Mouse (Mus musculus) right cerebral cortex, postnatal 25 days (tissue): Measurements from ENCODE around the gene Gtpbp3.
A peak's percentile ranks its signal among the peaks of the same experiment; 100 is the strongest.
"Not testable (repeated sequence)": the region's sequence is repeated elsewhere in the genome, so short reads cannot be mapped to it uniquely, and the experiment has no call there.

Experiments
- DNase-seq: peaks from one replicate; pipeline ENCODE4 v3.0.0; 2022

Gtpbp3 gene

DNA sequence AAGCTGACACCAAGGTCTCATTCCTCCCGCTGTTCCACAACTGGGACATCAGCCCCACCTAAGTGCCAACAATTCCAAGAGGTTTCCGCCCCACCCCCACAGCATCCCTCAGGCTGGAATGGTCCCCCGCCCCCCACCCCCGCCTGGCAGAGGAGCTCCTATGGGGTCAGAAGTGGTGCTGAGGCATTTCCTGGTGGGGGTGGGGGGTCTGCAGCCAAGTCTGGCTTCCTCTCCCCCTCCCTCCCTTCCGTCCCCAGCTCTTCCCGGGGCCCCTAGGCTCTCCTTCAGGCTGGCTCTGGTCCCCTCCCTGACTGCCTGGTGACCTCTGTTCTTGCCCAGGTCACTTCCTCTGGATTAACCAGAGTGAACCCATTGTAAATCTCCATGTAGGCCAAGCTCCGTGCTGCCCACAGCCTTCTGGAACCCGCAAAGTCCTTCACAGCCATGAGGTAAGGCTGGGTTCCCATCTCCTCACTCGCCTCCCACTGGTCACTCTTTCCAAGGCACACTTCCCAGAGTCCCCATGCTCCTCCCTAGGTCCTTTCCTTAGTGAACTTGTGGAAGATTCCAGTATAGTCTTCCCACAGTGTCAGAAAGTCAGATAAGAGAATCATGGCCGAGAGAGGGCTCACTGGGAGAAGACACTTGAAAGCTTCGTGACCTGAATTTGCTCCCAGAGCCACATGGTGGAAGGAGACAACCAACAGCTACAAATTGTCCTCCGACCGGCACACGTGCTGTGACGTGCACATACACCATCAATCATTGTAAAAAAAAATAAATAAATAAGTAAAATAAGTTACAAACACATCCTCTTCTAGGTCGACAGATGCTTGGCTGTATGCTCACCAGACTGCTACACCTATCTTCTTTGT lies 11.2 kb downstream of the Gtpbp3 start:
- DNase-seq = no peak

DNA sequence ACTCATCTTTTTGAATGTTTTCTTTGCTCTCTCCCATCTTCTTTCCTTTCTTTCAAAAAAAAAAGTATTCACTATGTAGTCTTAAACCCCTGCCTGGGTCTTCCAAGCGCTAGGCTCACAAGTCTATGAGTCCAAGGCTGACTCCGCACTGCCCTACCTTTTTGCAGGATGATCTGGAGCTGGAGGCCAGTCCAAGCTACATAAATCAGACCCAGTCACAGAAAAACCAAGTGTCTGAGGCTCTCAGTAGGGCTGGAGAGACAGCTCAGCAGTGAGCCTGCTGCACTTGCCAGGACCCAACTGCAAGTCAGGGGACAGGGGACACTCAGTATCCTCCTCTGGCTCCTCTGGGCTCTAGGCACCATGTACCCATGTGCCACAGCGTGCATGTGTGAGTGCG lies 16.4 kb downstream of the Gtpbp3 start:
- DNase-seq = no peak

DNA sequence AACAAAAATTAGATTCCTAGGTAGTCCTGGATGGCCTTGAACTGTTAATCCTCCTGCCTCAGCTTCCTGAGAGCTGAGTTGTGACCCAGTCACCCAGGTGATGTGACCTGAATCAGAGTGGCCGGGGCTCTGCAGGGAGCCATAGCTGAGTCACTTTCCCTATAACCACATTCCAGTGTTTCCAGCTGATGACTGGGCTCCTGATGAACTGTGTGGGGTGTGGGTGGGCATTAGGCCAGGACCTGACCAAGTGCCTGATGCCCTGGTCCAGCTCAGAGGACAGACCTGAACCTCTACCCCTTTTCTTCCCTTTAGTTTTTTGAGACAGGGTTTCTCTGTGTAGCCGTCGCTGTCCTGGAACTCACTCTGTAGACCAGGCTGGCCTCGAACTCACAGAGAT lies 17.4 kb downstream of the Gtpbp3 start:
- DNase-seq = no peak

DNA sequence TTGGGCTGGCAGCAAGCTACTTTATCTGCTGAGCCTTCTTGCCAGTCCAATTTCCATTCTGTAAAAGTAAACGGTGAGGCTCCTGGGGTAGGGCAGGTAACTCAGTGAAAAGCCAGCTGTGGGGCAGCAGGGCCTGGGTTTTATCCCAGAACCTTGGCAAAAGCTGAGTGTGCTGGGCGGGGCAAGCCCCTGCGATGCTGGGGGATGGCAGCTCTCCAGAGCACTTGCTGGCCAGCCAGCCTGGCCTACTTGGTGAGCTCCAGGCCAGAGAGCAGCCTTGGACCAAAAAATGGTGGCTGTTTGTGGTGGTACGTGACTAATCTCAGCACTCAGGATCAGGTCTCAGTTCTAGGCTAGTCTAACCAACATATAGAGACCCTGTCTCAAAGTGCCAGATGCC lies 18.1 kb downstream of the Gtpbp3 start:
- no peak for DNase-seq

DNA sequence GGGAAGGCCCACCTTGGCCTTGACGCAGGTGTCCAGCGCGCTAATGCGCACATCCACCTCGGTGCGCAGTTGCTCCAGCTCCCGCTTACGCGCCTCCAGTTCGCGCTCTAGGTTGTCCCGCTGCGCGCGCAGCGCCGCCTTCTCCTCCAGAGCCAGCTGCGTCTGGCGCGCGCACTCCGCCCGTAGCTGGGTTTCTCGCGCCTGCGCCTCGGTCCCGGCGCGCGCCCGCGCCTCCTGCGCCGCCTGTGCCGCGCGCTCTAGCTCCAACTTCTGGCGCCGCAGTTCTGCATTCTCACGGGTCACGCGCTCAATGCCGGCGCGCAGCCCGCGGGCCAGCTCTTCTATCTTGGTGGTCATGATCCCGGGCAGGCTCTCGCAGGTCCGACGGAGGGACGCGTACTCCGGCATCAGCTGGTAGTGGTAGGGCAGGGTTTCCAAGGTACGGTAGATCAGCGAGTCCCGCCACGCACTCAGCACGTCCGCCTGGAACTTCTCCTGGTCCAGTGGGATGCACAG lies 19.7 kb downstream of the Gtpbp3 start:
- peak; percentile 86 for DNase-seq

DNA sequence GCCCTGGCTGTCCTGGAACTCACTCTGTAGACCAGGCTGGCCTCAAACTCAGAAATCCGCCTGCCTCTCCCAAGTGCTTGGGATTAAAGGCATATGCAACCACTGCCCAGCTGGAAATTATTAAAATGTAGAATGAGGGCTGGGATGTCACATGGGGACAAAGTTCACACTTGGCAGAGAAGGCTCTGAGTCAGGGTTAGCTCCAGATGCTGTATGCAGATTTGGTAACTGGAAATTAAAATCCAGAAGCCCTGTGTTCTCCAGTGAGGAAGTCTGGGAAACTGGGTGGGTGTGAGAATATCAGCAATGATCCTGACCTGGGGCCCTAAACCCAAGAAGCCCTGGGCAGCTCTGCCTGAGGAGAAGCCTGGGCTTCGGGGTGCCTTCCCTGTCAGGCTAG lies 21.4 kb downstream of the Gtpbp3 start:
- DNase-seq = no peak

DNA sequence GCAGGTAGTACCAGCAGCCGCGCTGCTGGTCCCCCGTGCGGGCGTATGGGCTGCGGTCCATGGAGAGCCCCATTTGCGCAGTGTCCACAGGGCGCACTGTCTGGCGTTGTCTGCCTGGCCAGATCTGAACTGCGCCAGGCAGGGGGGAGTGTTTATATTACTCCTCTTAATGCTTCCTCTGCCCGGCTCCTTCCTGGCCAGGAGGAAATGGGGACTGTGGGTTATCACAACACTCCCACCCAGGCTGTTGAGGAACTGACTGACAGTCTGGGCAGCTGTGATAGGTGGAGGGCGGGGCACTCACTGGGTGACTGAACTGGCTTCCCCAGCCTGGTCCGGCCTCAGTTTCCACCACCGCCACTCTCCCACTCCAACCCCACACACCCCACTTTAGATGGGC lies 23.7 kb downstream of the Gtpbp3 start, which contains the start of gene Plvap:
TSS of gene Plvap (minus strand) at position 109 of the 400 bp plus-strand sequence.
- no peak for DNase-seq

DNA sequence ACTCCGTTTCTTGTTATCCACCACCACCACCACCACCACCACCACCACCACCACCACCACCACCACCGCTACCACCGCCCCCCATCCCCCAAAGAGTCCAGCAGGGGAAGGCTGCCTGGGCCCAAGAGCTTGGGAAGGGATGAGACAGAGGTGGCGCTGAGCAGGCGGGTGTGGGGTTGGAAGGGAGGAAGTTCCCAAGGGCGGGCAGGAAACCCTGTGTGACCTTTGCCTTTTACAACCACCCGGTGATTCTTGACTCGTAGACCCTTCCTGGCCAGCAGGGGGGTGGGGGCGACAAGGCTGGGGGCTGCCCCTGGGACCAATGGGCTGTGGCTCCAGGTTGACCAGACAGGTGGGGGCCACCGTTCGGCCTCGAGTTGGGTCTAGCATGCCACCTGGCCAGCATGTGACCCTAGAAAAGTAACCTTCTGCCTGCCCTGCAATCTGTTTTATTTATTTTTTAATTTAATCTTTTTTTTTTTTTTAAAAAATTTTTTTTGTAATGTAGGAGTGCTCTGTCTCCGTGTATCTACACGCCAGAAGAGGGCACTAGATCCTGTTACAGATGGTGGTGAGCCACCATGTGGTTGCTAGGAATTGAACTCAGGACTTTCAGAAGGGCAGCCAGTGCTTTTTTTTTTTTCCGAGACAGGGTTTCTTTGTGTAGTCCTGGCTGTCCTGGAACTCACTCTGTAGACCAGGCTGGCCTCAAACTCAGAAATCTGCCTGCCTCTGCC lies 25.3 kb downstream of the Gtpbp3 start:
- no peak for DNase-seq

DNA sequence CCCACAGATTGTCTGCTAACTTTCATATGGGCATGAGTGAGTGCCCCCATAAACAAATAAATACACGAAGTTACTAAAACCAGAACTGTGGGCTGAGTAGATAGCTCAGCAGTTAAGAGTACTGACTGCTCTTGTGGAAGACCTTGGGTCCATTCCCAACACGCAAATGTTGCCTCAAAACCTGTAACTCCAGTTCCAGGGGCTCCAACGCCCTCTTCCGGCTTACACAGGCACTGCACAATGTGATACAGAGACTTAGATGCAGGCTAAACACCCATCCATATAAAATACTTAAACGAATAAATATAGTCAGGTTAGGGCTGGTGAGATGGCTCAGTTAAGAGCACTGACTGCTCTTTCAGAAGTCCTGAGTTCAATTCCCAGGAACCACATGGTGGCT lies 27.1 kb downstream of the Gtpbp3 start:
- no peak for DNase-seq

DNA sequence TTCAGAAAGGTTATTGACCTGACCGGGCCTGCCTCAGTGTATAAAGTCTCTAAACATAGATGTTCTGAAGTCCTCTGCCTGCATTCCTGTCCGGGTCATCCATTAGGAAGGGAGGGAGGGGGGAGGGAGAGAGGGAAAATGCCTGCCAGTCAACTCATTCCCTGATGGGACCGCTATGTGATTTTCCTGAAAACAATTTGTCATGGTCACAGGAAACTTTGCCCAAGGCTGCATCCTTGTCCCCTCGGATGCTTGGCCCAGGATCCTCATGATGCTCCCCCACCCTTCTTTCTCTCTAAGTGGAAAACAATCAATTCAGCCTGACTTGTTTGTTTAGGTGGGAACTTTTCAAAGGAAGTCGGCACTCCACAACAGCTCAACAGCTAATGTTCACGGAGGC lies 28.9 kb downstream of the Gtpbp3 start:
- DNase-seq = no peak

DNA sequence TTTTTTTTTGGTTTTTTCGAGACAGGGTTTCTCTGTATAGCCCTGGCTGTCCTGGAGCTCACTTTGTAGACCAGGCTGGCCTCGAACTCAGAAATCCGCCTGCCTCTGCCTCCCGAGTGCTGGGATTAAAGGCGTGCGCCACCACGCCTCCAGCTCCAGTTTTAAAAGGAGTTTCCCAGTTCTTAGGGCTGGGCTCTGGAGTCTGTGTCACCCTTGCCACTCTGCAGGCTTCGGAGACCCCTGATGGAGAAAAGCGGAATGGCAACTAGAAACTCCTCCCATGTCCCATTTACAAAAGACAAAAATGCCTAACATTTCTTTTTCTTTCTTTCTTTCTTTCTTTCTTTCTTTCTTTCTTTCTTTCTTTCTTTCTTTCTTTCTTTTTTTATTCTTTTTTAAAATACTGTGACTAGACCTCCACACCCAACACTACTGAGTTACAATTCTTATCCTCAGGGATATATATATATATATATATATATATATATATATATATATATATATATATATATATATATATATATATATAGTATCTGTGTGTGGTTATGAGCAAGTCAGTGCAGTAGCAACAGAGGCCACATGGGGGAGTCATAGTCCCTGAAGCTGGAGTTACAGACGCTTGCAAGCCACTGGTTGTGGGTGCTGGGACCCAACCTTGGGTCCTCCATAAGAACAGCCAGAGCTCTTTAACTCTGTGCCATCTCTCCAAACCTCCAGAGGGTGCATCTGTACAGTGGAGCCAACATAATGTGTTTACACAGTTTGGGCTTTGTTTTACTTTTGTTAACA lies 31.3 kb downstream of the Gtpbp3 start:
- not testable (repeated sequence) for DNase-seq

DNA sequence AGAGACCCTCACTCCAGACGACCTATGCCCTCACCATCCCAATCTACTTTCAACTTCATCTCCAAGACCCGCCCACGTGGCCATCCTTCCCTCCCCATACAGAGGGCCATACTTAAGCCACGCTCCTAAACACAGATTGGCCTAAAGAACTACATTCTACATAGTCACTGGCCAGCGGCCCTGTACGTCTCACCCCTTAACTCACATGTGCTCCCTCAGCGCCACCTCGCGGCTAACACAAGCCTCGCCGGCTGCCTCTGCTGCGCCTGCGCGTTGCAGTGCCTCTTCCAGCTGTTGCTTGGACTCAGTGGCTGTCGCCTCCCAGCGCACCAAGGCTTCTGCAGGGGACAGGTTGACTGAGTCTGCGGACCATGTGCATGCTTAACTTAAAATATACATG lies 33.7 kb downstream of the Gtpbp3 start:
- peak; percentile 84 for DNase-seq

DNA sequence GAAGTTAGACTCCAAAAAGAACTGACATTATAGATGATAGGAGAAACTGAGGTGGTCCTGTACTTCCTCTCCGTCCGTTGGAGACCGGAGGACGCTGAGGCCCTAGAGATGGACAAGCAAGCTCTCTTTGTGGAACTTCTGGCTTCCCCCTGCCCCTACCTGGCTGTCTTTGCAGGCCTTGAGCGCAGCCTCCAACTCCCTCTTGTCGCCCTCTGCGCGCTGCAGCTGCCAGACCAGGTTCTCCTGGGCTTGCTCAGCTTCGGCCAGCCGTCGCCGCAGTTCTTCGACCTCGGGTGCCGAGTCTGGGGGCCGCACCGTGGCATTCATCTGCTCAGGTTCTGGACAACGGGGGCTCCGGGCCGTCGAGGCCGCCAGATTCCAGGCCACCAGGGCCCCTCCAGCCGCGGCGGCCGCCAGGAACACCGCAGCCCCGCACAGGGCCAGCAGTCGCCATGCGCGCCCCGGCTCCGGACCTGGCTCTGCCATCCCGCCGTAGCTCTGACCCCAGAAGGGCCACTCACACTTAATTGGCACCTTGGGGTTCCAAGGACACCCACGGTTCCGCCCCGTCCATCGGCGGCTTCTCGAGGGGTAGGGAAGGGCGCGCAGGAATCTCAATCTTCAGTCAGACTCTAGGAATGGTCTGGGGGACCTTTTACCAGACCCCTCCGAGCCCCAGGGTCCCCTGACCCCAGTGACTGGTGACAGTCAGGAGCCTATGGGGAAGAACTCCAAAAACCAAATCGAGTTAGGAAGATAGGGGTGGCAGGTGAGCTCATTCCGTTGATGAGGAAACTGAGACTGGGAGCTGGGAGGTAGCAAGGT lies 37.5 kb downstream of the Gtpbp3 start, which contains the start of gene Ccdc194:
TSS of gene Ccdc194 (minus strand) at position 486 of the 825 bp plus-strand sequence.
- no peak for DNase-seq

DNA sequence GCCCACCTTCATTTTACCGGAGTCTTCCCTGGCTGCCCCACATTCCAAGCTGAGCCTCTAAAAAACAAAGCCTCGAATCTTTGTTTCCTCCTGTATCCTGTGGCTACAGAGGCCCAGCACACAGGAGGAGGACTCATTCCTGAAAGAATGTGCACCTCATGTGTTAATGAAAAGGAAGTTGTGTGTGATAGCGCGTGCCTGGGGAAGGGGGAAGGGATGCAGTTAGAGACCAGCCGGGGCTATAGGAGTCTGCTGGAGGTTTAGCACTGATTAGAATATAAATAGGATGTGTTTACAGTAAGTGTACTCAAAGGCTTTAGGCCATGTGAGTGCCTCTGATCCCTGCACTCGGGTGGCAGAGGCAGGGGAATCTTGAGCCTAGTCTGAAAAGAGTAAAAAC lies 38.4 kb downstream of the Gtpbp3 start:
- DNase-seq = no peak

DNA sequence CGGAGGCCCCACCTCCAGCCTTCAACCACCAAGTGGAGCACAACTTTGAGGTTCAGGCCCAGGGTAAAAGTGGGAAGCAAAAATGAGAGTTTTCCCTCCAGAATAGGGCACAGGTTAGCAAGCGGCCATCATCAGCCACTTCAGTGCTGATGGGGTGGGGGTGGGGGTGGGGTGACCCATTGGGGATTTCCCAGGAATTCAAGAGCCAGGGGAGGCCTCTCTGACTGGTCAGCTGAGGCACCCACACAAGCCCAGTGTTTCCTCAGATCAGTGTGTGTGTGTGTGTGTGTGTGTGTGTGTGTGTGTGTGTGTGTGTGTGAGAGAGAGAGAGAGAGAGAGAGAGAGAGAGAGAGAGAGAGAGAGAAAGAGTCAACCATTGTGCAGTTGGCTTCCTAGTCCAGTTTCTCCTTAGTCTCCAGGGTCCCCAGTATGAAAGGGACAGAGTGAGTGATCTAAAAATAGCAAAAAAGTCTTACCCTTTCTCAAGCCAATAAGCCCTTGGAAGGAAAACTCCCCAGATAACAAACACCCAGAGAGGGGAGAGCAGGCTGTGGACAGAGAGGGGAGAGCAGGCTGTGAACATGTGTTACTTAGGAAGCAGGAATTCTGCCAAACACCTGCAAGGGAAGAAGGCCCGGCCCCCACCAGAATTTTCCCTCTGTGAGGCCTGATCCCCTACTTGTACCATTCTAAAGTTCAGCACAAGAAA lies 39.4 kb downstream of the Gtpbp3 start:
- DNase-seq = no peak

DNA sequence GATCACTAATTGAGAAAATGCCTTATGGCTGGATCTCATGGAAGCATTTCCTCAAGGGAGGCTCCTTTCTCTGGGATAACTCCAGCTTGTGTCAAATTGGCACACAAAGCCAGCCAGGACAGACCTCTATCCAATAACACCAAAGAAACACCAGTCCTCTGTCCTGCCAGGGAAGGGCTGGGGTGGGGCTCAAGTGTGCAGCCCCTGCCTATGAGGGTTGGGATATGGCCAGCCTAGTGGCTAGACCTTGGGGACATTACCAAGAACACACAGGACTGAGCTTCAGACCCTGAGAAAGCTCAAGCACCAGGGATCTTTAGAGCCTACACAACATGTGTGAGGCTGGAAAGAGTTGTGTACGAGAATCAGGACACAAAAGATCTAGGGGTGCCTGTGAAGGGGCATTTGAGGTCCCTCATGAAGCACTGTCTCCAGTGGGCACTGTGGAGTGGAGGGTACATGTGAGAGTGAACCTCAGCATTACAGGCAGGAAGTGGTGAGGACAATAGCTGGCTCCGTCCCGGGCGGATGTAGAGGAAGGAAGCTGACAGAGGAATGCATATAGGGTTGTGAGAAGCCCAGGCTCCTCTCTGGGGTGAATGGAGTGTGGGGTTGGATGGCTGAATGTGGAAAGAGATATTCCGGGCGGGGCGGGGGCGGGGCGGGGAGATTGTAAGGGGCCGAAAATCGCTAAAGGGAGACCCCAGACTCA lies 40.6 kb downstream of the Gtpbp3 start:
- DNase-seq = no peak

DNA sequence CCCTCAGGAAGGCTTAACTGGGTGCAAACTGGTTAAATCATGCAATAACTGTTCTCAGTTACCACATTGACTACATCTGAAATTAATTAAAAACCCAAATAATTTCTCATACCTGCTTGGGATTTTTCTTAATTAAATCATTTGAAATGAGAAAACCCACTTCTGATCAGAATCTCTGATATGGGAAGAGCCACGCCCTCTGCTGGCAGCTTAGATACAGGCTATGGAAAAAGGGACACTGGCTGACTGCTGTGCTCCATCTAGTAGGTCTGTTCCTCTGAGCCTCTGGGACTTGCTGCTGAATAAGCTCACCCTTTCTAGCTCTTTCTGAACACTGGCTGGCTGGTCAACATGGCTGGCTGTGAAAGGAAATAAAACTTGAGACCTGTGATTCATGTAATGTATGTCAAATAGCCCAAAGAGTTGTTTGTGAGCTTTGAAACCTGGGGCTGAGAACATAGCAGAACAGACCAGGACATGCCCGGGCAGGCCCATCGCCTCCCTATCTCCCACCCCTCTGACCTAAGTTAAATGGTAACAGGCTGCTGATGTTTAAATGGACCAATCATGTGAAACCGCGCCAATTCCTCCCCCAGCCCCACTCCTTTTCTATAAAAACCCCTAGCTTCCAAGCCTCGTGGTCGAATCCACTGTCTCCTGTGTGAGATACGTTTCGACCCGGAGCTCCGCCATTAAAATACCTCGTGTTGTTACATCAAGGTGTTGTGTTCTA lies 43.0 kb downstream of the Gtpbp3 start:
- DNase-seq = not testable (repeated sequence)

DNA sequence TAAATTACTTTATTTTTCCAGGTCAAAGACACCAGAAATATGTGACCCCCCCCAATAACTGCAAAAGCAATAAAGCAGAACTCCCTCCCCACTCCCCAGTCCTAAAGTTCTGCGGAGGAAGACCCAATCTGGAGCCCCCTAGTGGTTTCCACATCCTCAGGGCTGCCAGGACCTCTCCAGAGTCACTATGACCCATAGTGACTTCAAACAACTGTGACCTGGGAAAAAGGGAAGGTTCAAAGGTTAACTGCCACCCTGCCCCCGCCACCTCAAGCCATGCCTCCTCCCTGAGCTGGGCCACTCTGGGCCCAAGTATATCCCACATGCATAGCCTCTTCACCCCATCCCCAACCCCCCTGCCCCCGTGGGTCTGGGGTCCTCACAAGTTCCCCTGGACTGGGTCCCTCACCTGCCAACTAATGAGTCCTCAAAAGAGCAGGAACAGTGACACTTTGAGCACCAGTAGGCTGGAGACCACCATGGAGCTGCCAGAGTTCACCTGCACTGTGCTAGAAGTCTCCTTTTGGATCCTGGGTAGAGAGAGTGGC lies 46.4 kb downstream of the Gtpbp3 start:
- no peak for DNase-seq

DNA sequence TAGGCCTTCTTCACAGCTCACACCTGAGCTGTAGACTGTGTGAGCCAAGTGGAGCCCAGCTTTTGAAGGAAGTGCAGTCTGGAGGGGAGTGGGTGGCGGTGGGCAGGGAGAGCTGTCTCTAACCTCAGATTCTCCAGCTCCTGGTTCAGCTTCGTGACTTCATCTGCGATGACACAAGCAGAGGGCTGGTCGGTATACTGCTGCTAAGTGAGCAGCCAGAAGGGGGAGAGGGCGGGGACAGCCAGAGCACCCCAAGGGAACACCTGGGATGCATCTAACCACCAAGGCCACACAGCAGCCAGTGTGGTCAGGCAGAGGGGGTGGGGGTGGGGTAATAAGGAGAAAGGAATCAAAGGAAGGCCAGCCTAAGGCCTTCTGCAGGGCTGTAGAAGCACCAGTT lies 47.8 kb downstream of the Gtpbp3 start:
- DNase-seq = no peak
